Mouse (Mus musculus) CD4-positive, CD25-positive, alpha-beta regulatory T cell, adult 4 months (primary cell): ENCODE results near the gene Krt4. TPM values are rescaled to one million over a fixed set of nuclear protein-coding genes. Genes with fewer than 3 reads are reported as not detected.

Source experiments
- ATAC-seq: one replicate; pipeline ENCODE4 v1.8.0; 2017
- polyA plus RNA-seq, 2 experiments: library from polyadenylated mRNA; unstranded; fragments of 100-300 nt; shearing (Covaris generic); gene quantifications; one replicate each; pipeline ENCODE4 v1.2.1; 2017

Gene Krt4
- polyA plus RNA-seq, result not detected

DNA sequence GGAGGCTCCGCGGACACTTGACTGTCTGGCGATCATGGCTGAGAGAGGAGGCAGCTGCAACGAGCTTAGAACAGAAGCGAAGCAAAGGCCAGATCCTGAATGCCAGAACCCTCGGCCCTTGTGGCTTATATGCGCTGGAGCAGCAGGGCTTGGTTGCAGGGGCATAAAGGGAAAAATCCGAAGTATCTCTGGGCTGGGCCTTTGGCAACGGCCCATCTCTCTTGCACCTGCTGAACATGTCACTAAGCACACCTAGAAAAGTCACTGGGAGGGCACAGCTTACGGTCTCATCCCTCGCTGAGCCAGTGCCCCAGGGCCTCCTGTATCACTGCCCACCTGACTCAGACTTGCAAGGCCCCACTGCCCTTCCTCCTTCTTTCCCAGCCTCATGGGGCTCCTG, at the start of gene Krt4:
Gene Krt4 (minus strand): TSS at position 101 of the 400 bp plus-strand sequence.
- ATAC-seq, result no peak

GRCm38 (mm10) chr15:101973414-101974077, 49.0 kb upstream of the Krt4 start:
- peak; percentile 81 for ATAC-seq

DNA sequence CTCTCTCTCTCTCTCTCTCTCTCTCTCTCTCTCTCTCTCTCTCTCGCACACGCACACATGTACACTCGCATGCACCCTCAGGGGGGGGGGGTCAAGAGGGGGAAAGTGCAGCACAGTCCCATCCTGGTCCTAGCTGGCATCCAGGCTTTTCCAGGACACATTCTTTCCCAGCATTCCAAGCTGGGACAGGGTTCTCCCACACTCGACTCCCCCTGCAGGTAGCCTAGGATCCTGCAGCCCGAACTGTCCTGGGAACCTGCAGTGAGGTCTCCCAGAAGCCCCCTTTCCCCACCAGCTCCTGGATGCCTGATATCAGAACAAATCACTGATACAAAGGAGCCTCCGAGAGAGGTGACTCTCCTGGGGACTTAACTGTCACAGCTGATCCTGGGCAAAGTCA, 46.0 kb upstream of the Krt4 start:
- no peak for ATAC-seq

GRCm38 (mm10) chr15:101966808-101967207, 42.3 kb upstream of the Krt4 start:
- ATAC-seq, result no peak

- no peak for ATAC-seq
These were observed 34.4 kb upstream of the Krt4 start for GRCm38 (mm10) chr15:101958891-101959290.

- no peak for ATAC-seq
These were observed 29.7 kb upstream of the Krt4 start, which contains the start of gene Krt78 for GRCm38 (mm10) chr15:101954187-101954586. Krt78 (minus strand) TSS chr15:101954287.

GRCm38 (mm10) chr15:101952733-101953474, 28.4 kb upstream of the Krt4 start:
- ATAC-seq, result no peak

- no peak for ATAC-seq
These were observed 20.9 kb upstream of the Krt4 start for GRCm38 (mm10) chr15:101945430-101945829.

DNA sequence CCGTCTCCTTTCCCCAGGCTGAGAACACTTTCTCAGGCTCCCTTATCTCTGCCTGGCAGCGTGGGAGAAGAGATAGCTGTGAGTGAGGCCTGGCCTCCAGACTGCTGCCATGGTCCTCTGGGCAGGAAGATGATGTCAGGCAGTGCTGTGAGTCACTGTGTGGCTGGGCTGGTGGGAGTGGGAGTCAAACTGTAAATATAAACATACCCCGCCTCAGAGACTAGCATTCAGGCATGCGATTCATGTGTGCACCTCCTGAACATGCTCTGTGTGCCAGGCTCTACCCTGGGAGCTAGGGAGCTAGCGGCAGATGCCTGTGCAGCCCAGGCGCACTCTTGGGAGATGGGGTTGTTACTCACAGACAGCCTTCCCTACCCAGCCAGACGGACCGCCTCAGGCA, 17.4 kb upstream of the Krt4 start:
- ATAC-seq, result no peak

- no peak for ATAC-seq
These were observed 15.8 kb upstream of the Krt4 start, which contains the start of gene Krt79 for GRCm38 (mm10) chr15:101940274-101940829. Krt79 (minus strand) TSS chr15:101940324.

DNA sequence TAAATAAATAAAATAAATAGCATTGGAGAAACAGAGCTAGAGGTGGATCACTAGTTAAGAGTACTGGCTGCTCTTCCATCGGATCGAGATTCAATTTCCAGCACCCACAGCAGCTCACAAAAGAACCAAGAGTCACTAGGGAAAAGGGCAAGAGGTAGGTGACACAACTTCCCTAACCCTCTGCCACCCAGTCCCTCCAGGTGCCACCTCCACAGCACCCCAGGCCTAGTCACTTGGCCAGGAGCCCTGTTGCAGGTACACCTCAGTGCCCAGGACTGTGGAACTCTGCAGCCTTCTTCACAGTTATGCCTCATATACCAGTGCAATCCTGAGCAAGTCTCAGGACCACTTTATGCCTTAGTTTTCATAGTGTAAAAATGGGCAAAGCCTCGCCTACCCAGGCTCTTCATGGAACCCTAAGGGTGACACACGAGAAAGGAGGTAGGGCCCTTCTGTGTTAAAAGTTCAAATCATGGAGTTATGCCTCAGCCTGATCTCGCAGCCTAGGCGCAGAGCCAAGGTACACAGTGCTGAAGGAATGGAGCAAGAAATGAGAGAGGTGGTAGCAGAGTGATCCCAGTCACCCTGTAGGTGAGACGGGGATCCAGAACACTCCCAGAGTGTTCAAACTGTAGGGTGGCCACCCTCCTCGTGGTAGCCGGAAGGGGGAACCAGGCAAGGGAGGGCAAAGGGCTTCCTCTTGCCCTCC, 14.2 kb upstream of the Krt4 start:
- no peak for ATAC-seq

DNA sequence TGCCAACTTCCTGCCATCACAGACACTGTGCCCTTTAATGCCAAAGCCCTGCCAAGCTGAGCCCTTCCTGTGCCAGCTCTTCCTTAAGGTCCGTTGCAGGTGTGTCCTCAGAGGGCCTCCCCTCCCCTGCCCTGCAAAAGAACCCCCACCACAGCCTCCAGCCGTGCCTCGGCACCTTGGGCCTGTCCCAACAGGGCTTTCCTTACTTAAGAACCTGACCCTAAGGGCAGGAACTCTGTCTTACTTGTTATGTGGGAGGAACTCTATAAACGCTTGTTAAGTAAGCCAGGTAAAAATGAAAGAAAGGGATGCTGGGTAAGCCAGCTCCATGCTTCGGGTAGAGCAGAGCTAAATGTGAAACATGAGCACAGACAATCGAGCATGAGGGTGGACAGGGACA, 8.5 kb upstream of the Krt4 start:
- ATAC-seq, result no peak

DNA sequence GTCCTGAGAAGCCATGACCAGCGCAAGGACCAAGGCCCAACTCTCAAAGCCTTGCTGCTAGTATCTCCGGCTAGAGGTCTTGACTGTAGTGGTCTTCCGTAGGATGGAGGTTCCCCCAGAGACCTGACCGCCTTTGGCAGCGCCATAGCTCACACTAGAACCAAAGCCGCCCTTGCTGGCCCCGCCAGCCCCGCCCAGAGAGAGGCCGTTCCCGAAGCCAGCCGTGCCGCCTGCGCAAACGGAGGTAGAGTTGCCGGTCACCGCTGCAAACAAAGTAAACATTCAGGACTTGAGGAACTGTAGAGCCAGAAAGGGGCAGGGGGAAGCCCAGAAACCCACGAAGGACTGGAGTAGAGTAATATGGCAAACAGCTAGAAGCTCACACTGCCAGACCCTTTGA, 5.1 kb upstream of the Krt4 start:
- ATAC-seq, result no peak

GRCm38 (mm10) chr15:101929087-101929486, 4.6 kb upstream of the Krt4 start:
- no peak for ATAC-seq

DNA sequence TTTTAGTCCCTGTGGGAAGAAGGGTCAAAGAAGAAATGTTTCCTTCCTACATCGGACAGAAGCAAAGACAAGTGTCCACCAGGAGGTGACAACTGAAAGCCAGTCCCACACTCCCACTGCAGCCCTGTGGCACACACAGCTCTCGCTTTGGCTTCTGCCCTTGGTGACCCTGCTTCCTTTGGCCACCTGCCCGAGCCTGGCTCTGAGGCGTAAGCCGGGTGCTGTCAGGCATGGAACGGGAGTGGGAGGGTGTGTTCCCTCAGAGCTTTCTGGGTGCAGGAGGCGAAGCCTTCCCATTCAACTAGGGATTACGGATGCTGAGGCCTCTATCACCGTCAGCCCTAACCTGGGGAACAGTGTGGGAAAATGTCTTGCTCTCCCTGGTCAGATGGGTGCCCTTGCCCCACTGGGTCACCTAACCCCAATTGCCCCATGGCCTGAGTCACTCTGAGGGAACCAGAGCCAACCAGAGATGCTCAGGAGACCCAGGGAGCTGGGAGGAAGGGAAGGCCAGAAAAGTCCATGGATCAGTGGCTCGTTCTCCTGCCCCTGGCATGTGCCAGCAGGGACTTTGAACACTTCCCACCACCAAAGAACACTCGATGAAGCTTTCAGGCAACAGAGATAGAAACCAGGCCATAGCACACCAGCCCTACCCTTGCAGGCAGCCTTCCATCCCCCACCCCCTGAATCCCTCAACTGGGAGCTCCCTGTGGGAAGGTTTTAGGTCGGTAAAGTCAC, 3.0 kb upstream of the Krt4 start:
- ATAC-seq, result no peak

GRCm38 (mm10) chr15:101925041-101925440, 506 bp upstream of the Krt4 start:
- no peak for ATAC-seq

- ATAC-seq, result no peak
These were observed 2.2 kb downstream of the Krt4 start for GRCm38 (mm10) chr15:101922296-101922695.

DNA sequence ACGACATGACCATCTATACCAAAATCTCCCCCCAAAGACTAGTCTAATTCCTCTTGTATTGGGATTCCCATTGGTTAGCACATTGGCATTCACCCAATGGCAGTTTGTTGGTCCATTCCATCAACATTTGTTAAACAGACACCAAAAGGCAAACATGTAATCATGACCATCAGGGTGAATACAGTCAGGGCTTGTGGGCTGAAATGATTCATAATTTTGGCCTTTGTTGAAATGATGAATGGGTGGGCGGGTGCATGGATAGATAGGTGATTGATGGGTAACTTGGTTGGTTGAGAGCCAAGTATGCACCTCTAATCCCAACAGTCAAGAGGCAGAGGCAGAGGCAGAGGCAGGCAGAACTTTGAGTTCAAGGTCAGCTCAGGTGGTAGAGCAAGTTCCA, 8.5 kb downstream of the Krt4 start:
- ATAC-seq, result no peak

DNA sequence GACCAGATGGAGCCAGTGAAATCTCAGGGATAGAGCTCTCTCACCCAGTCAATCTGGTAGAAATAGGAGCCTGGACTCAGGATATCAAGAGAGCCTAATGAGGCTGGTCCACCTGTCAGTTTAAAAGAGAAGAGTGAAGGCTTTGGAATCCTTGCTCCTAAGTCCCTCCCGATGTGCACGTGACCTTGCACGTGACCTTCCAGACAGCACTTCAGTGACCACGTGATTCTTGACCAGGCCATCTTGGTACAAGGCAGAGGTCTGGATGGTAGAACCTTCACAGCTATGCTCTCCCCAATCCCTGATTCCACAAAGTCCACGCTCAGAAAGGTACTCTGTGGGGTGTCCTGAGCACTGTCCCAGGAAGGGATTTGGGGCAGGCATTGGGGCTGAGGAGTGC, 19.7 kb downstream of the Krt4 start:
- ATAC-seq, result no peak

DNA sequence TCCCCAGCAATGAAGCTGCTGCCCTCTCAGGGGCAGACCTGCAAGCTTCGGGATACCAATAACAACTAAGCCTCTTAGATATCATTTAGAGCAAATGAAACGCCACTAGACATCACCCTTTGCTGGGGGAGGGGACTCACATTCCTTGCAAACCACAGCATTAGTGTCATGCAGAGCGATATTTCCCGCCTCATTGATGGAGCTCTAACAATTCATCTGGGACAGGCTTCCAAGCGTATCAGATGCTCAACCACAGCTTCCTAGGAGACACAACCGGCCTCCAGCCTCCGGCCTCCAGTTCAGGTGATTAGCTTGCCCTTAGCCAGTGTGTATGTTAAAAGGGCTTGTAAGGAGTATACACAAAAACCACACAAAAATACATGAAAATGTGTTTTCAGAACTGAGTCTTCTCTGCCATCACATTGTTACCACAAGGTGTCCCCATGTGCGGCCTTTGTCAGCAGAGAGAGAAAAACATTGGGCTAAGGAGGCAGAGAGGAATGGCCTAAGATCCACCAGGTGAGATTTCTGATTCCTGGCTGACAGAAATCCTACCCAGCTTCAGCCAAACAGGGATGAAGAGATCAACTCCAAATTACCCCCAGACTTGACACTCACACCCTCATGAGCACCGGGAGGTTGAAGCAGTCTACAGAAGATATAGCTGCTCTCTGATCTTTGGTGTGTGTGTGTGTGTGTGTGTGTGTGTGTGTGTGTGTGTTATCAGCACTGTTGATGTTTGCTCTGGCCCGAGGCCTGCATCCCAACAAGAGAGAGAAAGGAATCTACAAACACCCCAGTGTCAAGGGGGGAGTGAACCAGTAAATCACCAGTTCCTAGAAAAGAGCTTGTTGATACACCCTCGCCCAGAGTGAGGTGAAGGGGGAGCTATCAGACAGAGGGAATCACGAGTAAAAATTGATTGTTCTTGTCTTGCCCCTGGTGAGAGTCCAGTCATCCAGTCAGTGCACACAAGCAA, 22.1 kb downstream of the Krt4 start:
- no peak for ATAC-seq

DNA sequence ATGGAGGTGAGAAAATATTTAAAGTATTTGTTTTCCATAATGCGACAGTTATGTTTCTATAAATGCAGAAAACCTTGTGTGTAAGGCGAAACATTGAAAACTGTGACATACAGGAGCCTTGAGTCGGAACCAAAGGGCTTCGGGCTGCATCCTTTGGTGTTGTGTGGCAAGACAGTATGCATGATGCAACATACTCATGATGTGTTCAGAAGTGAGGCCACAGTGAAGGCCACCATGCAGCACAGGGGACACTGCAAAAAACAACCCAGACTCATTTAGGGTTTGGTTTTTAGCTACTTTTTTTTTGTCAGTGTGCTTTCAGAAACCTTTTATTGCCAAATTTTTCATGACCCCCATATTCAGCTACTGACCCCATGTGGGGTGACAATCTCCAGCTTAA, 29.3 kb downstream of the Krt4 start:
- ATAC-seq, result no peak
